Mouse (Mus musculus) liver, embryonic 11.5 days (tissue): ENCODE results near the gene Phactr1. TPM values are rescaled to one million over a fixed set of nuclear protein-coding genes. Genes with fewer than 3 reads are reported as not detected.

Experiments used
- ATAC-seq: fragments of 200-750 bp; cut with Nextera tagmentation; replicated peaks from 2 replicates; pipeline ENCODE4 v1.8.0; 2017; ENCODE audit warnings: moderate number of reproducible peaks, mild to moderate bottlenecking, moderate TSS enrichment, moderate library complexity; ENCODE audit not compliant: low FRiP score
- DNase-seq: peaks from one replicate; pipeline ENCODE4 v3.0.0-alpha.2; 2017; ENCODE audit warnings: low spot score
- H3K27ac ChIP-seq: fragments of 300-500 bp; sonication (generic); 2 replicates; pipeline ENCODE4 v1.5.1; 2014; ENCODE audit warnings: mild to moderate bottlenecking, low read depth, low read length, control low read depth
- H3K27me3 ChIP-seq: fragments of 300-500 bp; sonication (generic); replicated peaks from 2 replicates; pipeline ENCODE4 v1.6.1; 2014; ENCODE audit warnings: low read length, mixed read lengths; ENCODE audit not compliant: control insufficient read depth, insufficient read depth
- H3K36me3 ChIP-seq: fragments of 300-500 bp; sonication (generic); 2 replicates; pipeline ENCODE4 v1.6.1; 2014; ENCODE audit warnings: mild to moderate bottlenecking, low read length, moderate library complexity, mixed read lengths; ENCODE audit not compliant: control insufficient read depth, insufficient read depth
- H3K4me1 ChIP-seq: fragments of 300-500 bp; sonication (generic); replicated peaks from 2 replicates; pipeline ENCODE4 v1.6.1; 2014; ENCODE audit warnings: low read length, mixed read lengths; ENCODE audit not compliant: control insufficient read depth, insufficient read depth
- H3K4me2 ChIP-seq: fragments of 300-500 bp; sonication (generic); 2 replicates; pipeline ENCODE4 v1.6.1; 2014; ENCODE audit warnings: mild to moderate bottlenecking, control low read depth, moderate library complexity
- H3K4me3 ChIP-seq: fragments of 300-500 bp; sonication (generic); 2 replicates; pipeline ENCODE4 v1.5.1; 2014; ENCODE audit warnings: low read depth, low read length, control low read depth
- H3K9ac ChIP-seq: fragments of 300-500 bp; sonication (generic); 2 replicates; pipeline ENCODE4 v1.6.1; 2014; ENCODE audit warnings: low read depth, low read length, control low read depth
- H3K9me3 ChIP-seq: fragments of 300-500 bp; sonication (generic); 2 replicates; pipeline ENCODE4 v1.6.1; 2016; ENCODE audit warnings: low read length, inconsistent platforms, mixed read lengths; ENCODE audit not compliant: control insufficient read depth
- WGBS: fragments of 180-500 bp; shearing (Covaris S2); extraction: QIAGEN DNeasy Blood & Tissue Kit; methylation state at CpG from one replicate; pipeline ENCODE4 v1.1.7; 2014; 5-methylcytosine and 5-hydroxymethylcytosine counted together
- polyA plus RNA-seq: library from polyadenylated mRNA; unstranded; fragments of >200 nt; fragmentation: Nextera tagmentation; extraction: Ambion mirVana; gene quantifications from 2 replicates; pipeline ENCODE4 v1.2.1, GENCODE M21; 2014

Gene Phactr1
- polyA plus RNA-seq, 1 experiment from 2014 or later, result 1.3 TPM

GRCm38 (mm10) chr13:43009596-43009995, 329.2 kb downstream of the Phactr1 start:
- H3K9me3 ChIP-seq, result no peaks in the 10 kb centered on the region
- H3K36me3 ChIP-seq, result no peaks in the 10 kb centered on the region
- no peak overlapping the region for H3K4me3 ChIP-seq
- H3K9ac ChIP-seq, result no peak overlapping the region
- WGBS, result 84% methylated on average over 3 of the region's 3 CpGs
- no peak for ATAC-seq
- no peak for DNase-seq
- no peaks in the 10 kb centered on the region for H3K4me1 ChIP-seq
- H3K27ac ChIP-seq, result no peak overlapping the region
- no peak overlapping the region for H3K4me2 ChIP-seq
- H3K27me3 ChIP-seq, result no peaks in the 10 kb centered on the region

DNA sequence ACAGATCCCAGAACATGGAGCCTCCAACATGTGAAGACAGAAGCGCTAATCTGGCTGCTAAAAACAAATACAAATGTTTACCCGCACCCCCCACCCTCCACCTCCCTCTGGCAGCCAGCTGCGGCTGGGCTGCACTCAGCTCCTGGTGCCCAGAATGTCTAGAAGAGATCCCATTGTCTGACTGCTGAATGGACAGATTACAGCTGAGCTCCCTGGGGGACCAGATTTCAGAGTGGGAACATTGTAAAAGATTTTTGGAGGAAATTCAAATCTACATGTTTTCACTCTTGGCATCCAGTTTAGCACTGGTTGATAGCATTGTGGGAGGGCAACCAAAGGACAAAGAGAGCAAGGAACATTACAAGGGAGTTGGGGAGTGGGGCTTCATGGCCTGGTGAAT, 331.1 kb downstream of the Phactr1 start:
- ATAC-seq, result no peak
- no peak for DNase-seq
- H3K36me3 ChIP-seq, result no peaks in the 10 kb centered on the region
- H3K27me3 ChIP-seq, result no peaks in the 10 kb centered on the region
- 61% methylated on average over 3 of the region's 3 CpGs for WGBS
- no peaks in the 10 kb centered on the region for H3K4me1 ChIP-seq
- H3K9me3 ChIP-seq, result no peaks in the 10 kb centered on the region
- no peak overlapping the region for H3K27ac ChIP-seq
- no peak overlapping the region for H3K9ac ChIP-seq
- no peak overlapping the region for H3K4me3 ChIP-seq
- H3K4me2 ChIP-seq, result no peak overlapping the region

DNA sequence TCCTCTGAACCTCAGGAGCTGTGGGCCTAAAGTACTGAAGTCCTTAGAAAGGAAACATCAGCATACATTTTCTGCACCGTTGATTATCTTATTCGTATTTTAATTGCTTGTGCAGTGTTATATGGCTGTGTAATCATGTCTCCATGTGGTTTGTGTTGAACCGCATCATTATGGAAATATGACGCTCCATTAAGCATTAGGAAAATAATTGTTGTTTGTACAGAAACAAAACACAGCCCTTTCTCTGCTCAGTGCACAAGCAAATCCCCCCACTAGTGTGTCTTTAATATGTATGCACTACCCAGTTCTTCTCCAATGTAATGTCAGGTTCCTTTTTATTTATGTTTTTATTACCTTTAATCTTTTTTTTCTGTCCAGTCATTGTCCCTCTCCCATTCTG, 333.6 kb downstream of the Phactr1 start:
- Histone ChIP-seq H3K4me2 (no peak overlapping the region), H3K4me1 (no peaks in the 10 kb centered on the region), H3K9ac (no peak overlapping the region), H3K27ac (no peak overlapping the region), H3K36me3 (no peaks in the 10 kb centered on the region), H3K27me3 (no peaks in the 10 kb centered on the region), H3K9me3 (no peaks in the 10 kb centered on the region), H3K4me3 (no peak overlapping the region)
- ATAC-seq (no peak), DNase-seq (no peak)
- WGBS, result 91% methylated on average over 4 of the region's 4 CpGs

GRCm38 (mm10) chr13:43015768-43016167, 335.3 kb downstream of the Phactr1 start:
- no peak overlapping the region for H3K9ac ChIP-seq
- H3K9me3 ChIP-seq, result no peaks in the 10 kb centered on the region
- no peak overlapping the region for H3K4me2 ChIP-seq
- no peaks in the 10 kb centered on the region for H3K36me3 ChIP-seq
- H3K4me1 ChIP-seq, result no peaks in the 10 kb centered on the region
- H3K27ac ChIP-seq, result no peak overlapping the region
- no peak for DNase-seq
- no peak for ATAC-seq
- no peak overlapping the region for H3K4me3 ChIP-seq
- WGBS, result 75% methylated on average over 6 of the region's 6 CpGs
- H3K27me3 ChIP-seq, result no peaks in the 10 kb centered on the region

DNA sequence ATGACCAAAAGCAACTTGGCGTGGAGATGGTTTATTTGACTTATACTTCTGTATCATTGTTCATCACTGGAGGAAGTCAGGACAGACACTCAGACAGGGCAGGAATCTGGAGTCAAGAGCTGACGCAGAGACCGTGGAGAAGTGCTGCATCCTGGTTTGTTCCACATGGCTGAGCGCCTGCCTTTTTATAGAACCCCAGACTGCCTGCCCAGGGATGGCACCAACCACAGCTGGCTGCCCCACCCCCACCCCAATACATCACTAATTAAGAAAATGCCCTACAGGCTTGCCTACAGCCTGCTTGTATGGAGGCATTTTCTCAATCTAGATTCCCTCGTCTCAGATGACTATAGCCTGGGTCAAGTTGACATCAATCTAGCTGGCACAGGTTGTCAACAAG, 338.4 kb downstream of the Phactr1 start:
- H3K36me3 ChIP-seq, result no peaks in the 10 kb centered on the region
- no peak overlapping the region for H3K4me2 ChIP-seq
- no peak overlapping the region for H3K4me3 ChIP-seq
- H3K9ac ChIP-seq, result no peak overlapping the region
- ATAC-seq (no peak), DNase-seq (no peak)
- H3K27me3 ChIP-seq, result no peaks in the 10 kb centered on the region
- H3K27ac ChIP-seq, result no peak overlapping the region
- 70% methylated on average over 5 of the region's 5 CpGs for WGBS
- H3K9me3 ChIP-seq, result no peaks in the 10 kb centered on the region
- no peaks in the 10 kb centered on the region for H3K4me1 ChIP-seq

- DNase-seq, result no peak
Observed at GRCm38 (mm10) chr13:43021031-43021430, 340.6 kb downstream of the Phactr1 start.

DNA sequence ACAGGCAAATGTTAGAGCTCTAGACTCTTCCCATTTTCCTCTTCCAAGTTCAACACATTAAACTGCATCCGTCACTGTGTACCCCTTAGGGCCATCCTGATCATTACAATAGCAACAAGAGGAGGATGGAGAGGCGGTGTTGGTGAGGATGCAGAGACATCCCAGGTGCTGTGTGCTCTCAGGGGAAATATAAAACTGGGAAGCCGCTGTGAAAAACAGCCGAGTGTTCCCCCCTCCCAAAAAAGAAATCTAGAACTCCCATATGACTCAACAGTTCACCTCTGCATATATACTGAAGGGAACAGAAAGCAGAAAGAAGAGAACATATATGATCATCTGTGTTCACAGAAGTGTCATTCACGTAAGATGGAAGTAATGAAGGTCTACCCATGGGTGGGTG, 342.6 kb downstream of the Phactr1 start:
- DNase-seq (no peak), ATAC-seq (no peak)
- H3K9me3 ChIP-seq, result no peaks in the 10 kb centered on the region
- no peak overlapping the region for H3K27ac ChIP-seq
- H3K4me1 ChIP-seq, result no peaks in the 10 kb centered on the region
- WGBS, result 79% methylated on average over 5 of the region's 5 CpGs
- no peak overlapping the region for H3K4me3 ChIP-seq
- no peaks in the 10 kb centered on the region for H3K27me3 ChIP-seq
- no peak overlapping the region for H3K9ac ChIP-seq
- H3K36me3 ChIP-seq, result no peaks in the 10 kb centered on the region
- no peak overlapping the region for H3K4me2 ChIP-seq

More at GRCm38 (mm10) chr13:43021031-43021430, 340.6 kb downstream of the Phactr1 start:
- Histone ChIP-seq H3K9me3 (no peaks in the 10 kb centered on the region), H3K27ac (no peak overlapping the region), H3K36me3 (no peaks in the 10 kb centered on the region), H3K4me2 (no peak overlapping the region), H3K4me1 (no peaks in the 10 kb centered on the region), H3K9ac (no peak overlapping the region), H3K27me3 (no peaks in the 10 kb centered on the region), H3K4me3 (no peak overlapping the region)
- ATAC-seq, result no peak
- 73% methylated on average over 6 of the region's 6 CpGs for WGBS

GRCm38 (mm10) chr13:43027568-43027967, 347.1 kb downstream of the Phactr1 start:
- 90% methylated on average over 1 of the region's 1 CpGs for WGBS
- no peak for DNase-seq
- Histone ChIP-seq H3K4me3 (no peak overlapping the region), H3K4me1 (no peaks in the 10 kb centered on the region), H3K36me3 (no peaks in the 10 kb centered on the region), H3K27ac (no peak overlapping the region), H3K4me2 (no peak overlapping the region), H3K9ac (no peak overlapping the region), H3K27me3 (no peaks in the 10 kb centered on the region), H3K9me3 (no peaks in the 10 kb centered on the region)
- ATAC-seq, result no peak

- no peaks in the 10 kb centered on the region for H3K4me1 ChIP-seq
- H3K4me3 ChIP-seq, result no peak overlapping the region
- no peak overlapping the region for H3K9ac ChIP-seq
- no peaks in the 10 kb centered on the region for H3K9me3 ChIP-seq
- H3K4me2 ChIP-seq, result no peak overlapping the region
- no peaks in the 10 kb centered on the region for H3K27me3 ChIP-seq
- H3K27ac ChIP-seq, result no peak overlapping the region
- WGBS, result 83% methylated on average over 2 of the region's 2 CpGs
- no peak for ATAC-seq
- DNase-seq, result no peak
- no peaks in the 10 kb centered on the region for H3K36me3 ChIP-seq
Observed at GRCm38 (mm10) chr13:43030222-43030621, 349.8 kb downstream of the Phactr1 start.
